Mouse (Mus musculus) lung, postnatal 0 days (tissue): ENCODE results near the gene 2010111I01Rik.

Experiments
- CTCF ChIP-seq: IDR thresholded peaks from 2 replicates; pipeline ENCODE4 v1.5.1; 2016; ENCODE audit warnings: antibody characterized with exemption, mild to moderate bottlenecking
- EP300 ChIP-seq: IDR thresholded peaks from 2 replicates; pipeline ENCODE4 v1.6.1; 2016; ENCODE audit warnings: antibody characterized with exemption, mild to moderate bottlenecking, control low read depth

GRCm38 (mm10) chr13:62984485-62984884, 19.8 kb downstream of the 2010111I01Rik start:
- TF ChIP-seq CTCF (no peak), EP300 (no peak)
